Comparison of ENCODE assay signal across 12 mouse cellular contexts in genomic region chr14:50352438-50352837, GRCm38 (mm10). TPM values are rescaled to one million over a fixed set of nuclear protein-coding genes. Genes with fewer than 3 reads are reported as not detected.
DNase-seq lines count a peak whose midpoint lies in the region; ATAC-seq and TF ChIP-seq lines count a peak whose summit lies in the region.
"Had no signal": no experiment of that assay in that cellular context is flagged by ENCODE, and none has a peak within 500 bp of the region (broad histone marks: within the 10 kb centered on the region; RNA-seq: fewer than 3 reads in every experiment).

No protein-coding gene starts in this region.

- peak; percentile 60 for TF ChIP-seq CTCF in stomach, postnatal 0 days (IDR thresholded peaks at IDR 0.05; ENCODE audit: low read depth)

- no peaks in the 10 kb centered on the region for H3K36me3 ChIP-seq in heart, embryonic 11.5 days (ENCODE audit: control insufficient read depth, insufficient read depth, low read length)
- no peaks in the 10 kb centered on the region for H3K36me3 ChIP-seq in stomach, postnatal 0 days (ENCODE audit: control insufficient read depth, insufficient read depth, low read length)

- H3K27ac ChIP-seq in heart, embryonic 11.5 days (ENCODE audit: low read depth, low read length) = no peak overlapping the region
- H3K27ac ChIP-seq in stomach, postnatal 0 days (replicated peaks) = no peak overlapping the region

- H3K4me2 ChIP-seq in heart, embryonic 11.5 days = no peak overlapping the region
- no peak overlapping the region for H3K4me2 ChIP-seq in stomach, postnatal 0 days (replicated peaks; ENCODE audit: low read depth)

- H3K9ac ChIP-seq in heart, embryonic 11.5 days (ENCODE audit: low read depth, low read length) = no peak overlapping the region
- H3K9ac ChIP-seq in stomach, postnatal 0 days (ENCODE audit: low read length) = no peak overlapping the region

- H3K4me3 ChIP-seq in heart, embryonic 11.5 days (ENCODE audit: low read depth, low read length) = no peak overlapping the region
- no peak overlapping the region for H3K4me3 ChIP-seq in stomach, postnatal 0 days (ENCODE audit: low read depth, low read length)

- no peaks in the 10 kb centered on the region for H3K4me1 ChIP-seq in heart, embryonic 11.5 days (ENCODE audit: control insufficient read depth, insufficient read depth, low read length)
- H3K4me1 ChIP-seq in stomach, postnatal 0 days (replicated peaks; ENCODE audit: control insufficient read depth, insufficient read depth) = no peaks in the 10 kb centered on the region

- H3K9me3 ChIP-seq in heart, embryonic 11.5 days (replicated peaks; ENCODE audit: control insufficient read depth, low read length) = no peaks in the 10 kb centered on the region
- no peaks in the 10 kb centered on the region for H3K9me3 ChIP-seq in stomach, postnatal 0 days (ENCODE audit: control insufficient read depth, low read length)

- peak; percentile 12 for DNase-seq in heart, postnatal 4 days
- DNase-seq in thymus, postnatal 0 days (ENCODE audit: low spot score) = peak; percentile 3
- DNase-seq in thymus, postnatal 10 days (ENCODE audit: low spot score in 2 of 2) = no peak
- DNase-seq in embryo, embryonic 9.5 days (ENCODE audit: extremely low spot score) = peak; percentile 8
- peak; percentile 26 for DNase-seq in stomach, postnatal 0 days (ENCODE audit: low spot score)
- no peak for DNase-seq in left cerebral cortex, postnatal 36 days (ENCODE audit: low spot score in 2 of 2)
- DNase-seq in spleen, adult 12 weeks (ENCODE audit: low spot score) = no peak

- no peaks in the 10 kb centered on the region for H3K27me3 ChIP-seq in heart, embryonic 11.5 days (ENCODE audit: control insufficient read depth, insufficient read depth, low read length)
- no peaks in the 10 kb centered on the region for H3K27me3 ChIP-seq in stomach, postnatal 0 days (ENCODE audit: control insufficient read depth, insufficient read depth, low read length)

- TF ChIP-seq EP300 in stomach, postnatal 0 days (optimal IDR thresholded peaks at IDR 0.05) = no peak

- WGBS in heart, embryonic 11.5 days (ENCODE audit: insufficient replicate concordance) = 51% methylated on average over 3 of the region's 3 CpGs
- WGBS in stomach, postnatal 0 days = 39% methylated on average over 3 of the region's 3 CpGs

- no peak for ATAC-seq in heart, embryonic 11.5 days (replicated peaks; ENCODE audit: insufficient number of reproducible peaks, low FRiP score, low TSS enrichment)
- ATAC-seq in stomach, postnatal 0 days (ENCODE audit: low FRiP score, low TSS enrichment) = no peak

- intact Hi-C loops in left cerebral cortex, postnatal 36 days (cut with DNase I) = no loop called here

RNA-seq across cellular contexts. Expression of gene Olfr735, which starts 3.8 kb away (rescaled TPM):
- total RNA-seq in heart, postnatal 4 days (2021) = not detected
- polyA plus RNA-seq in heart, embryonic 11.5 days (2014; fragmentation: Nextera tagmentation; extraction: Ambion mirVana) = not detected in 2 replicates
- polyA plus RNA-seq in thymus, postnatal 0 days (2015; fragmentation: Nextera tagmentation; extraction: Ambion mirVana) = 0.04 TPM in 1 of 2 replicates, not detected in the other
- polyA plus RNA-seq in stomach, postnatal 0 days (2015; fragmentation: Nextera tagmentation; extraction: Ambion mirVana) = not detected in 2 replicates
- total RNA-seq in left cerebral cortex, postnatal 36 days (2021) = not detected
- total RNA-seq: adrenal gland, postnatal 4 days had no signal
- polyA plus RNA-seq: lung, embryonic 16.5 days; stomach, embryonic 16.5 days had no signal

RNA-seq across cellular contexts. Expression of gene Tlr11, which starts 5.3 kb away (rescaled TPM):
- total RNA-seq in heart, postnatal 4 days (2021) = not detected
- polyA plus RNA-seq in heart, embryonic 11.5 days (2014; fragmentation: Nextera tagmentation; extraction: Ambion mirVana) = not detected in 2 replicates
- polyA plus RNA-seq in thymus, postnatal 0 days (2015; fragmentation: Nextera tagmentation; extraction: Ambion mirVana) = 0.17 and 0.28 TPM in 2 replicates
- 0.04 TPM in 1 of 2 replicates, not detected in the other for polyA plus RNA-seq in stomach, postnatal 0 days (2015; fragmentation: Nextera tagmentation; extraction: Ambion mirVana)
- total RNA-seq in left cerebral cortex, postnatal 36 days (2021) = not detected
- polyA plus RNA-seq: lung, embryonic 16.5 days; stomach, embryonic 16.5 days had no signal

RNA-seq across cellular contexts. Expression of gene Olfr734, which starts 25.9 kb away (rescaled TPM):
- not detected for total RNA-seq in heart, postnatal 4 days (2021)
- polyA plus RNA-seq in heart, embryonic 11.5 days (2014; fragmentation: Nextera tagmentation; extraction: Ambion mirVana) = not detected in 2 replicates
- polyA plus RNA-seq in thymus, postnatal 0 days (2015; fragmentation: Nextera tagmentation; extraction: Ambion mirVana) = not detected in 2 replicates
- polyA plus RNA-seq in stomach, postnatal 0 days (2015; fragmentation: Nextera tagmentation; extraction: Ambion mirVana) = not detected in 2 replicates
- not detected for total RNA-seq in left cerebral cortex, postnatal 36 days (2021)
- total RNA-seq: adrenal gland, postnatal 4 days had no signal
- polyA plus RNA-seq: gonadal fat pad, adult 2 months; lung, embryonic 16.5 days; stomach, embryonic 16.5 days had no signal

RNA-seq across cellular contexts. Expression of gene Olfr736, which starts 28.5 kb away (rescaled TPM):
- total RNA-seq in heart, postnatal 4 days (2021) = not detected
- not detected in 2 replicates for polyA plus RNA-seq in heart, embryonic 11.5 days (2014; fragmentation: Nextera tagmentation; extraction: Ambion mirVana)
- not detected in 2 replicates for polyA plus RNA-seq in thymus, postnatal 0 days (2015; fragmentation: Nextera tagmentation; extraction: Ambion mirVana)
- polyA plus RNA-seq in stomach, postnatal 0 days (2015; fragmentation: Nextera tagmentation; extraction: Ambion mirVana) = not detected in 2 replicates
- not detected for total RNA-seq in left cerebral cortex, postnatal 36 days (2021)
- total RNA-seq: adrenal gland, postnatal 4 days had no signal
- polyA plus RNA-seq: gonadal fat pad, adult 2 months; lung, embryonic 16.5 days; stomach, embryonic 16.5 days had no signal

RNA-seq across cellular contexts. Expression of gene Olfr733, which starts 51.1 kb away (rescaled TPM):
- not detected for total RNA-seq in heart, postnatal 4 days (2021)
- not detected in 2 replicates for polyA plus RNA-seq in heart, embryonic 11.5 days (2014; fragmentation: Nextera tagmentation; extraction: Ambion mirVana)
- not detected in 2 replicates for polyA plus RNA-seq in thymus, postnatal 0 days (2015; fragmentation: Nextera tagmentation; extraction: Ambion mirVana)
- not detected in 2 replicates for polyA plus RNA-seq in stomach, postnatal 0 days (2015; fragmentation: Nextera tagmentation; extraction: Ambion mirVana)
- total RNA-seq in left cerebral cortex, postnatal 36 days (2021) = not detected
- total RNA-seq: adrenal gland, postnatal 4 days had no signal
- polyA plus RNA-seq: lung, embryonic 16.5 days; stomach, embryonic 16.5 days had no signal

Comparison
In these comparisons a context has a peak if more than half of its experiments do, and no peak if none do; other contexts are left out.
1. DNase-seq: peak in heart, postnatal 4 days (single experiment), thymus, postnatal 0 days (single experiment), embryo, embryonic 9.5 days (single experiment) and stomach, postnatal 0 days (single experiment); none in thymus, postnatal 10 days (0 of 2), left cerebral cortex, postnatal 36 days (0 of 2) and spleen, adult 12 weeks (single experiment).